Mouse (Mus musculus) ES-E14 (cell line): Measurements from ENCODE around the gene Tns3. TPM values are rescaled to one million over a fixed set of nuclear protein-coding genes. Genes with fewer than 3 reads are reported as not detected.

Experiments
- DNase-seq: peaks from one replicate; pipeline ENCODE4 v3.0.0-alpha.2; 2013; ENCODE audit warnings: low read depth, low spot score
- H3K27ac ChIP-seq: 2 replicates; pipeline ENCODE4 v1.5.1; 2012; ENCODE audit warnings: low read depth, mild to moderate bottlenecking, low read length, moderate library complexity, mixed read lengths; ENCODE audit not compliant: poor library complexity, insufficient read depth, severe bottlenecking
- H3K36me3 ChIP-seq: 2 replicates; pipeline ENCODE4 v1.6.1; 2012; ENCODE audit warnings: mild to moderate bottlenecking, low read length, moderate library complexity, mixed read lengths; ENCODE audit not compliant: control insufficient read depth, poor library complexity, insufficient read depth, severe bottlenecking
- H3K4me1 ChIP-seq, 2 experiments: fragments of 150-350 bp in 1 of 2; sonication (generic) in 1 of 2; 2 replicates each; pipeline ENCODE4 v1.6.1; 2012; ENCODE audit warnings: low read length in 2 of 2, mild to moderate bottlenecking in 1 of 2, mixed read lengths in 1 of 2; ENCODE audit not compliant: control insufficient read depth in 2 of 2, insufficient read depth in 2 of 2, poor library complexity in 1 of 2
- H3K4me3 ChIP-seq, 2 experiments: fragments of 150-350 bp in 1 of 2; sonication (generic) in 1 of 2; 2 replicates each; pipeline ENCODE4 v1.5.1; 2012; ENCODE audit warnings: low read length in 2 of 2, low read depth in 1 of 2, mild to moderate bottlenecking in 1 of 2, mixed read lengths in 1 of 2; ENCODE audit not compliant: insufficient read depth in 1 of 2, poor library complexity in 1 of 2, severe bottlenecking in 1 of 2
- H3K9ac ChIP-seq: 2 replicates; pipeline ENCODE4 v1.6.1; 2012; ENCODE audit warnings: low read depth, mild to moderate bottlenecking, low read length, mixed read lengths; ENCODE audit not compliant: poor library complexity, insufficient read depth, severe bottlenecking
- H3K9me3 ChIP-seq: fragments of 150-350 bp; sonication (generic); 2 replicates; pipeline ENCODE4 v1.6.1; 2012; ENCODE audit warnings: low read depth, mild to moderate bottlenecking, low read length; ENCODE audit not compliant: control insufficient read depth, insufficient read depth
- CHD2 ChIP-seq: IDR thresholded peaks from 2 replicates; pipeline ENCODE4 v1.6.1; 2014; ENCODE audit warnings: mild to moderate bottlenecking, low read depth, low read length, inconsistent platforms
- HCFC1 ChIP-seq: IDR thresholded peaks from 2 replicates; pipeline ENCODE4 v1.6.1; 2012; ENCODE audit warnings: low read length, inconsistent platforms, borderline replicate concordance; ENCODE audit not compliant: insufficient read depth
- MAFK ChIP-seq: IDR thresholded peaks from 2 replicates; pipeline ENCODE4 v1.6.1; 2014; ENCODE audit warnings: mild to moderate bottlenecking, low read depth, low read length, inconsistent platforms; ENCODE audit not compliant: insufficient read depth
- ZC3H11A ChIP-seq: IDR thresholded peaks from 2 replicates; pipeline ENCODE4 v1.6.1; 2012; ENCODE audit warnings: low read depth, mild to moderate bottlenecking, inconsistent platforms, low read length, borderline replicate concordance
- ZNF384 ChIP-seq: IDR thresholded peaks from 2 replicates; pipeline ENCODE4 v1.6.1; 2012; ENCODE audit warnings: low read depth, low read length, inconsistent platforms
- in situ Hi-C, 2 experiments: fragments of 600-800 bp; cut with MboI; formaldehyde crosslinking; loops; one replicate each; pipeline ENCODE4 v1.15.1; 2025; ENCODE audit warnings: low sequenced_read_pairs in 2 of 2, inconsistent platforms in 1 of 2; ENCODE audit not compliant: unreplicated experiment in 2 of 2
- total RNA-seq: library from RNA; depleted of rRNA; stranded (reverse); fragments of 300-350 nt; gene quantifications from 2 replicates; pipeline ENCODE4 v1.2.3, GENCODE M21; 2012

The Tns3 gene
- total RNA-seq, 1 experiment: 111 TPM

DNA sequence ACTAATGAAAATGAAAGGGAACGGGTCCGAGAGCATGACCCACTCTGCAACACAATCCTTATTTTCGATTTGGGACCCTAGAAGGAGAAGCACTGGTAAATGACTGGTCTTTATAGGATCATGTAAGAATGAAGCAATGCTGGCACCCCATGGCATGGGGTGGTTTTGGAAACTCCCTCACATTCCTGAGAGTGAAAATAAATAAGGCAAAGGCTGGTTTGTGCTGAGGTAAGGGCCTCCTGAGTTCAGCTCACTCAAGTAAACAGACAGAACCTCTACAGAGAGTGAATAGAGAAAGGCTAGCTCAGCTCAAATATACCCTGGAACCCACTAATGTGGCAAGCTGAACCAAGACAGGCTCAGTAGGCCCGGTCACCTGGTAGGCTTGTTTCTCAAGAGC lies 179.8 kb downstream of the Tns3 start:
- no peak overlapping the region for H3K4me3 ChIP-seq
- H3K9me3 ChIP-seq: no peaks in the 10 kb centered on the region
- no peak overlapping the region for H3K9ac ChIP-seq
- H3K4me1 ChIP-seq: peaks cover 0 to 10% of the 10 kb centered on the region in 2 experiments; a peak in 1 of 4 replicates
- DNase-seq: no peak
- in situ Hi-C loops: no loop called here
- peaks cover 36% of the 10 kb centered on the region for H3K36me3 ChIP-seq
- no peak for TF ChIP-seq ZNF384
- TF ChIP-seq MAFK: no peak
- no peak for TF ChIP-seq ZC3H11A
- TF ChIP-seq HCFC1: no peak
- TF ChIP-seq CHD2: no peak
- no peak overlapping the region for H3K27ac ChIP-seq

GRCm38 (mm10) chr11:8482721-8483120 lies 181.6 kb downstream of the Tns3 start:
- no peaks in the 10 kb centered on the region for H3K9me3 ChIP-seq
- H3K4me3 ChIP-seq: no peak overlapping the region
- DNase-seq: no peak
- H3K36me3 ChIP-seq: peaks cover 39% of the 10 kb centered on the region
- in situ Hi-C loops: no loop called here
- H3K9ac ChIP-seq: no peak overlapping the region
- TF ChIP-seq ZC3H11A: no peak
- no peak for TF ChIP-seq HCFC1
- TF ChIP-seq CHD2: no peak
- no peak for TF ChIP-seq ZNF384
- no peak for TF ChIP-seq MAFK
- peaks cover 0 to 4% of the 10 kb centered on the region in 2 experiments; a peak in 1 of 4 replicates for H3K4me1 ChIP-seq
- H3K27ac ChIP-seq: no peak overlapping the region

GRCm38 (mm10) chr11:8481962-8482361 lies 182.4 kb downstream of the Tns3 start:
- Histone ChIP-seq H3K4me1 (peaks cover 0 to 4% of the 10 kb centered on the region in 2 experiments; a peak in 1 of 4 replicates), H3K9ac (no peak overlapping the region), H3K9me3 (no peaks in the 10 kb centered on the region), H3K36me3 (peaks cover 45% of the 10 kb centered on the region), H3K27ac (no peak overlapping the region), H3K4me3 (no peak overlapping the region)
- TF ChIP-seq HCFC1: no peak
- no peak for TF ChIP-seq ZNF384
- TF ChIP-seq MAFK: no peak
- TF ChIP-seq CHD2: no peak
- TF ChIP-seq ZC3H11A: no peak
- no peak for DNase-seq
- in situ Hi-C loops: no loop called here

- no peak overlapping the region for H3K9ac ChIP-seq
- H3K4me3 ChIP-seq: no peak overlapping the region
- H3K9me3 ChIP-seq: no peaks in the 10 kb centered on the region
- in situ Hi-C loops: no loop called here
- no peak for DNase-seq
- H3K4me1 ChIP-seq: peaks cover 0 to 4% of the 10 kb centered on the region in 2 experiments; a peak in 1 of 4 replicates
- H3K36me3 ChIP-seq: peaks cover 45% of the 10 kb centered on the region
- H3K27ac ChIP-seq: no peak overlapping the region
- TF ChIP-seq MAFK: no peak
- TF ChIP-seq ZC3H11A: no peak
- no peak for TF ChIP-seq HCFC1
- TF ChIP-seq ZNF384: no peak
- TF ChIP-seq CHD2: no peak
Measured at GRCm38 (mm10) chr11:8481529-8481928, 182.8 kb downstream of the Tns3 start.

DNA sequence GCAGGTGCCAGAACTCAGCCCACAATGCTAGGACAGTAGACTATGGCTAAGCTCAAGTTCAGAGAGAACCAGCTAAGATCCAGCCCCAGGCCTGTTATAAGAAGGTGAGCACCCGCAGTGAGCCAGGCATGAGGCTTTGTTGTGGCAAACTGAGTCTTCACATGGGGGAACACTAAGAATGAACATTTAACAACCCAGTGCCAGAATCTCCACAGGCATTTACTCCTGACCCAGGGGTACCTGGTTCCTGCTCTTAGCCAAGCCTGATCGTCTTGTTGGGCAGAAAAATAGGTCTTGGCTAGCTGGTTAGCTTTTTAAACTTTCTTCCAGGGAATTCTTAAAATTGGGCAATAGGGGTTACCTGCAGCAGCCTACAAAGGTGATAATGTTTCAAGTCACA lies 184.5 kb downstream of the Tns3 start:
- in situ Hi-C loops: no loop called here
- Histone ChIP-seq H3K27ac (no peak overlapping the region; the same call in 1 of the 2 replicates), H3K4me1 (peaks cover 0 to 4% of the 10 kb centered on the region in 2 experiments; a peak in 1 of 4 replicates), H3K9ac (no peak overlapping the region), H3K4me3 (no peak overlapping the region), H3K9me3 (no peaks in the 10 kb centered on the region), H3K36me3 (peaks cover 41% of the 10 kb centered on the region)
- DNase-seq: no peak
- TF ChIP-seq ZNF384: no peak
- no peak for TF ChIP-seq CHD2
- TF ChIP-seq ZC3H11A: no peak
- TF ChIP-seq HCFC1: no peak
- TF ChIP-seq MAFK: no peak
